Mouse (Mus musculus) hindbrain, embryonic 13.5 days (tissue): ENCODE results near the gene Heatr3. TPM values are rescaled to one million over a fixed set of nuclear protein-coding genes. Genes with fewer than 3 reads are reported as not detected.
A peak's percentile ranks its signal among the peaks of the same experiment; 100 is the strongest.

Experiments used
- ATAC-seq: fragments of 200-750 bp; cut with Nextera tagmentation; 2 replicates; pipeline ENCODE4 v1.8.0; 2017; ENCODE audit warnings: moderate TSS enrichment; ENCODE audit not compliant: low FRiP score
- H3K27ac ChIP-seq: fragments of 300-500 bp; sonication (generic); 2 replicates; pipeline ENCODE4 v1.5.1; 2015; ENCODE audit warnings: inconsistent platforms, mild to moderate bottlenecking, moderate library complexity
- H3K27me3 ChIP-seq: fragments of 300-500 bp; sonication (generic); 2 replicates; pipeline ENCODE4 v1.6.1; 2015; ENCODE audit warnings: mild to moderate bottlenecking, inconsistent platforms
- H3K36me3 ChIP-seq: fragments of 300-500 bp; sonication (generic); 2 replicates; pipeline ENCODE4 v1.6.1; 2015; ENCODE audit warnings: mild to moderate bottlenecking, inconsistent platforms
- H3K4me1 ChIP-seq: fragments of 300-500 bp; sonication (generic); replicated peaks from 2 replicates; pipeline ENCODE4 v1.6.1; 2015; ENCODE audit warnings: inconsistent platforms
- H3K4me2 ChIP-seq: fragments of 300-500 bp; sonication (generic); 2 replicates; pipeline ENCODE4 v1.6.1; 2015; ENCODE audit warnings: inconsistent platforms, mild to moderate bottlenecking, moderate library complexity
- H3K4me3 ChIP-seq: fragments of 300-500 bp; sonication (generic); 2 replicates; pipeline ENCODE4 v1.5.1; 2015; ENCODE audit warnings: mild to moderate bottlenecking, inconsistent platforms
- H3K9ac ChIP-seq: fragments of 300-500 bp; sonication (generic); 2 replicates; pipeline ENCODE4 v1.6.1; 2015; ENCODE audit warnings: mild to moderate bottlenecking, inconsistent platforms
- H3K9me3 ChIP-seq: fragments of 300-500 bp; sonication (generic); 2 replicates; pipeline ENCODE4 v1.6.1; 2016; ENCODE audit warnings: inconsistent platforms
- WGBS: fragments of 180-500 bp; shearing (Covaris S2); methylation state at CpG from one replicate; pipeline ENCODE4 v1.1.7; 2015; 5-methylcytosine and 5-hydroxymethylcytosine counted together
- polyA plus RNA-seq: library from polyadenylated mRNA; unstranded; fragments of >200 nt; fragmentation: Nextera tagmentation; extraction: Ambion mirVana; gene quantifications from 2 replicates; pipeline ENCODE4 v1.2.1, GENCODE M21; 2015

The Heatr3 gene
- 37.1 and 39.0 TPM in 2 replicates for polyA plus RNA-seq

DNA sequence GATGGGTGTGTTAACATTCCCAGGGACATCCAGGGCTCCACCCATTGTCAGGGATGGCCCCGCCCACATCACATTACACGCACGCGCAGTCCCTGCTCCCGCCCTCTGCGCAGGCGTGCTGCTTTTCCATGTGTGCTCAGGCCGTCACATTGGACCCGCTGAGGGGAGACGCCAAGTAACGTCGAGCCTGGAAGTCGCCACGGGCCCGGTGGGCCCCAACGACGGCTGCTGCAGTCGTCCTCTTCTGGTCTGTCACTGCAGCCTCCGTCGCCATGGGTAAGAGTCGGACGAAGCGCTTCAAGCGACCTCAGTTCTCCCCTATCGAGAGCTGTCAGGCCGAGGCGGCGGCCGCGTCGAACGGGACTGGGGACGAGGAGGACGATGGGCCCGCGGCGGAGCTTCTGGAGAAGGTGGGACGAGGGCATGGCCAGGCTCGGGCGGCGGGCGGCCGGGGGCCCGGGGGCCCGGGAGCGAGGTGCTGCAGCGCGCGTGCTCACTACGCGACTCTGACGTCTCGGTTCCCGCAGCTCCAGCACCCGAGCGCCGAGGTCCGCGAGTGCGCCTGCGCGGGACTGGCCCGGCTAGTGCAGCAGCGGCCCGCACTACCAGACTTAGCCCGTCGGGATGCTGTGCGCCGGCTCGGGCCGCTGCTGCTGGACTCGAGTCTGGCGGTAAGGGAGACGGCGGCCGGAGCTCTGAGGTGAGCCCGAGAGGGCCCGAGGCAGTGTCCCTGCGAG is at the start of gene Heatr3:
TSS of gene Heatr3 (plus strand) at position 108 of the 737 bp plus-strand sequence.
- peak within 1 kb of the TSS; percentile 97 for H3K27ac ChIP-seq
- peak; percentile 98 for ATAC-seq
- under 1% methylated on average over 74 of the region's 79 CpGs for WGBS
- peak within 1 kb of the TSS; percentile 90 for H3K4me3 ChIP-seq
- peak within 1 kb of the TSS; percentile 79 for H3K4me2 ChIP-seq
- peaks cover 23% of the 10 kb centered on the region for H3K4me1 ChIP-seq
- H3K9ac ChIP-seq = peak within 1 kb of the TSS; percentile 89
- no peaks in the 10 kb centered on the region for H3K9me3 ChIP-seq
- H3K36me3 ChIP-seq = peaks cover 59% of the 10 kb centered on the region
- H3K27me3 ChIP-seq = no peaks in the 10 kb centered on the region

DNA sequence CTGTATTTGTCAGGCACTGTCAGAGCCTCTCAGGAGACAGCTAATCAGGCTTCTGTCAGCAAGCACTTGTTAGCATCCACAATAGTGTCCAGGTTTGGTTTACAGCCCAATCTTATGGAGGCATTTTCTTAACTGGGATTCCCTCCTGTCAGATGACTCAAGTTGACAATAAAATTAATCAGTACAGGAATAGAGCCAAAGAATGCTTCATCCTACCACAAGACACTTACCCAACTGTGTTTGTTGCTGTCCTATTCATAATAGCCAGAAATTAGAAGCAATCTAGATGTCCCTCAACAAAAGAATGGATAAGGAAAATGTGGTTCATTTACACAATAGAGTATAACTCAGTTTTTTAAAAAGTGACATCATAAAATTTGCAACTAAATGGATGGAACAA is 49.6 kb upstream of the Heatr3 start:
- H3K27me3 ChIP-seq = no peaks in the 10 kb centered on the region
- no peak overlapping the region for H3K9ac ChIP-seq
- H3K4me3 ChIP-seq = no peak overlapping the region
- no peaks in the 10 kb centered on the region for H3K36me3 ChIP-seq
- H3K4me2 ChIP-seq = no peak overlapping the region
- no peaks in the 10 kb centered on the region for H3K9me3 ChIP-seq
- H3K4me1 ChIP-seq = no peaks in the 10 kb centered on the region
- no peak overlapping the region for H3K27ac ChIP-seq
- ATAC-seq = no peak

DNA sequence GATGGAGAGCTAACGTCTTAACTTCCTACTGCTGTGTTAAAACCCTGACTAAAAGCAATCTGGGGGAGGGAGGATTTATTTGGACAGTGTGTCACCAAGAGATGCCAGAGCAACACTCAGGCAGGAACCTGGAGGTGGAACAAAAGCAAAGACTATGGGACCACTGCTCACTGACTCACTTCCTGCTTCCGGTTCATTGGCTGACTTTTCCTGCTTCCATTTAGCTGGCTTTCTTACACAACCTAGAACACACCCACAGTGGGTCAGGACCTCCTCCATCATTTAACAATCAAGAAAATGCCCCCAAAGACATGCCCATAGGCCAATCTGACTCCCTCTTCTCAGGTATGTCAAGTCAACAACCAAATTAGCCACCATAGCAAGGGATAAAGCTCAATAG is 46.0 kb upstream of the Heatr3 start:
- Histone ChIP-seq H3K36me3 (no peaks in the 10 kb centered on the region), H3K9me3 (no peaks in the 10 kb centered on the region), H3K4me1 (no peaks in the 10 kb centered on the region), H3K4me2 (no peak overlapping the region), H3K27ac (no peak overlapping the region), H3K9ac (no peak overlapping the region), H3K27me3 (no peaks in the 10 kb centered on the region), H3K4me3 (no peak overlapping the region)
- 92% methylated on average over 2 of the region's 2 CpGs for WGBS
- ATAC-seq = no peak

DNA sequence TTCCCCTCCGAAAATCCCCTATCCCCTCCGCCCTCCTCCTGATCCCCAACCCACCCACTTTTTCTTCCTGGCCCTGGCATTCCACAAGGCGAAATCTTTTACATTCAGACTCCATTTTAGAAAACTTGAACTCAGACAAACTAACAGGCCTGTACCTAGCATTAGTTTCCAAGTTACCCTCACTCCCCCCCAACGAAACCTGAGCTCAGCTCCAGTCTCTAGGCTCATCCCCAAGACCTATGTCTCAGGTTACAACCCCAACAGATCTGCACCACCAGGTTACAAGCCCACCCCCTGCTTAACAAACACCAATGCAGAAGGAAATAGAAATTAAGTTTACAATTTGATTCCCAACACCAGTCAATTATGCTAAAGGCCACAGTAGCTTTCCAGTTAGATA is 44.3 kb upstream of the Heatr3 start:
- no peaks in the 10 kb centered on the region for H3K36me3 ChIP-seq
- no peaks in the 10 kb centered on the region for H3K27me3 ChIP-seq
- H3K9me3 ChIP-seq = no peaks in the 10 kb centered on the region
- no peak overlapping the region for H3K27ac ChIP-seq
- H3K4me3 ChIP-seq = no peak overlapping the region
- no peaks in the 10 kb centered on the region for H3K4me1 ChIP-seq
- no peak for ATAC-seq
- no peak overlapping the region for H3K9ac ChIP-seq
- H3K4me2 ChIP-seq = no peak overlapping the region
- 72% methylated on average over 4 of the region's 4 CpGs for WGBS

DNA sequence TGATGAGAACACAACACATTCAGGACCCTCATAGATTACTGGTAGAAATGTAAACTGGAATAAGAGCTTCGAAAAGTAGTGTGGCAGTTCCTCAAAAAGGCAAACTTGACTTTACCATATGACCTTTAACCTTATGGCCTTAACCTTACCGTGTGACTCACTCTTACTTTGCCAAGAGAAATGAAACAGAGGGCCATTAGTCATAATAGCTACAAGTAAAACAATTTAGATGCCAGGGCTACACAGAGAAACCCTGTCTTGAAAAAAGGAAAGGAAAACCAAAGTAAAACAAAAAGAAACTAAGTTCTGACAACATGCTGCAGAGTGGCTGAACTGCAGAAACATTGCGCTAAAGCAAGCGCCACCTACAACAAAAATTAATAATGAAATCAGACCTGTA is 38.8 kb upstream of the Heatr3 start:
- no peaks in the 10 kb centered on the region for H3K36me3 ChIP-seq
- no peaks in the 10 kb centered on the region for H3K4me1 ChIP-seq
- no peaks in the 10 kb centered on the region for H3K9me3 ChIP-seq
- ATAC-seq = no peak
- H3K27me3 ChIP-seq = no peaks in the 10 kb centered on the region
- H3K4me2 ChIP-seq = no peak overlapping the region
- H3K4me3 ChIP-seq = no peak overlapping the region
- H3K9ac ChIP-seq = no peak overlapping the region
- H3K27ac ChIP-seq = no peak overlapping the region
- 89% methylated on average over 4 of the region's 4 CpGs for WGBS

DNA sequence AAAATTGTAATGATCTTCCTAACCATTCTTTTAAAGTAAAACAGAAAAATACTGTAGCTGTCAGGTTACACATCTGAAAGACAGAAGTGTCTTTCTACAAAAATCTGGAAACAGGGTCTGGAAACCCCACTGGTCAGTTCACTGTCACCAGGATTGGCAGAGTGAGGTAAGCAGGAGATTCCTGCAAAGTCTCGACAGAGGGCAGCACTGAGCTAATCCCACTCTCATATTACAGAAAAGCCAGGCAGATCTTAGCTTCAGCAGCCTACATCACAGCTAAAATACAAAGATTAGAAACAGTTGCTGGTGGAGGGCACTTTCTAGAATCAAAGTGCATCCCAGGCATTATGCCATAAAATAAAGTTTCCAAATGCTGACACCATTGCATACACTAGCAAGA is 38.1 kb upstream of the Heatr3 start:
- ATAC-seq = no peak
- WGBS = 0% methylated on average over 1 of the region's 1 CpGs
- H3K9me3 ChIP-seq = no peaks in the 10 kb centered on the region
- no peaks in the 10 kb centered on the region for H3K27me3 ChIP-seq
- no peak overlapping the region for H3K27ac ChIP-seq
- H3K9ac ChIP-seq = no peak overlapping the region
- H3K4me2 ChIP-seq = no peak overlapping the region
- no peaks in the 10 kb centered on the region for H3K4me1 ChIP-seq
- H3K4me3 ChIP-seq = no peak overlapping the region
- no peaks in the 10 kb centered on the region for H3K36me3 ChIP-seq

DNA sequence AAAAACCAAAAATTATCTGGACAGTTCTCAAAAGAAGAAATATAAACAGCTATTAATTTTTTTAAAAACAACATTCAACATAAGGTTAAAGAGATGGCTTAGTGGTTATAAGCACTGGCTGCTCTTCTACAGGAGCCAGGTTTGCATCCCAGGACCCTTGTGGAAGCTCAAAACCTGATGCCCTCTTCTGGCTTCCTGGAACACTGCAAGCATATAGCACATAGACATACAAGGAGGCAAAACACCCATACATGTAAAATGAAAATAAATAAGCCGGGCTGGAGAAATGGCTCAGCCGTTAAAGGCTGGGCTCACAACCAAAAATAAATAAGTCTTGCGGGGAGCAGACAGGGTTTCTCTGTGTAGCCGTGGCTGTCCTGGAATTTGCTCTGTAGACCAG is 28.4 kb upstream of the Heatr3 start:
- Histone ChIP-seq H3K4me2 (no peak overlapping the region), H3K36me3 (no peaks in the 10 kb centered on the region), H3K9ac (no peak overlapping the region), H3K4me3 (no peak overlapping the region), H3K27me3 (no peaks in the 10 kb centered on the region), H3K27ac (no peak overlapping the region), H3K9me3 (no peaks in the 10 kb centered on the region), H3K4me1 (no peaks in the 10 kb centered on the region)
- no peak for ATAC-seq
- 94% methylated on average over 4 of the region's 4 CpGs for WGBS

DNA sequence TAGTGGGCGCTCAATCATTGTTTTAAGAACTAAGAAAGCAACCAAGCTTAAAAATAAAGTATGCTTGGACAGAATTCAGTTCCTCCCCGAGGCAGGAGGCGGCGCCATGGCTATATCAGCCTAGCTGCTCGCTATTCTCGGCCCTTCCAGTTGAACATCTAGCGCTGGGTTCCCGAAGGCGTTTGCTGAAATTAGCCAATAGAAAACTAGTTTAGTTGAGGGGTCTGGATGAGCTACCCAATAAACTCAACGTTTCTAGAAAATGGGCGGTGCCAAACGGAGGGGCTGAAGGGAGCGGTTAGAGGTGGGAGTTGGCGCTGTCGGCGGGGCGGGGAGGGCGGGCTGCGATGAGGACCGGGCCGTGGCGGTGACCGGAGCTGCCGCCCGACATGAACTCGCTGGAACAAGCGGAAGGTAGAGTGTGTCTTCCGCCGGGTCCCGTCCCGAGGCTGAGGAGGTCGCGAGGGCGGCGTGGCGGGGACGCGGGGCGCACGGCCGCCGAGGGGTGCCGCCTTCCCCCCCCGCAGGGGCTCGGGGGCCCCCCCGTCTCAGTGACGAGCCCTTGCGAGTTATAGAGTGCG is 19.1 kb upstream of the Heatr3 start, which contains the start of gene Cnep1r1:
TSS of gene Cnep1r1 (plus strand) at position 314 of the 581 bp plus-strand sequence.
- Histone ChIP-seq H3K4me1 (peaks cover 12% of the 10 kb centered on the region), H3K4me2 (peak within 1 kb of the TSS; percentile 77), H3K9ac (peak within 1 kb of the TSS; percentile 93), H3K27me3 (no peaks in the 10 kb centered on the region), H3K9me3 (no peaks in the 10 kb centered on the region), H3K36me3 (peaks cover 25% of the 10 kb centered on the region), H3K4me3 (peak within 1 kb of the TSS; percentile 92), H3K27ac (peak within 1 kb of the TSS; percentile 78)
- ATAC-seq = peak; percentile 100
- WGBS = 1% methylated on average over 48 of the region's 49 CpGs

DNA sequence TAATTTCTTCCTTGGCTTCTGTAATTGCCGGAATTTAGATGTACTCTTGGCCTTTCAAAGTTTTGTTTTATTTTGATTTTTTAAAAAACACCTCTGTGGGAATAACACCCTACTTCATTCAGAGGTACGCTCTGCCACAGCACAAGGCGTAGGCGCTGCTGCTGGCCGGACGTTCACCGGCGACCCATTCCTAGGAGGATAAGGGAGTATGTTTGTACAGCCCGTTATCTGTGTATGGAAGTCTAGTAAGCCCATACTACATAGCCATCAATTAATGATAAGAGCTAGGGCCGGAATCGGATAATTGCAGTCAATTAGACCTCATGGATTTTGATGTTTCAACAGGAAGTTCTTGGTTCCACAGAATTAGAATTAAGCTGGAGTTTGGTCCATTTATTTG is 18.6 kb upstream of the Heatr3 start:
- Histone ChIP-seq H3K4me2 (peak overlapping the region; percentile 77), H3K9ac (peak overlapping the region; percentile 93), H3K27me3 (no peaks in the 10 kb centered on the region), H3K4me3 (peak overlapping the region; percentile 92), H3K27ac (peak overlapping the region; percentile 78), H3K4me1 (peaks cover 12% of the 10 kb centered on the region), H3K36me3 (peaks cover 26% of the 10 kb centered on the region), H3K9me3 (no peaks in the 10 kb centered on the region)
- 2% methylated on average over 11 of the region's 11 CpGs for WGBS
- 0 out of 2 replicates have a peak, but pooled peaks have one; percentile 49 for ATAC-seq

DNA sequence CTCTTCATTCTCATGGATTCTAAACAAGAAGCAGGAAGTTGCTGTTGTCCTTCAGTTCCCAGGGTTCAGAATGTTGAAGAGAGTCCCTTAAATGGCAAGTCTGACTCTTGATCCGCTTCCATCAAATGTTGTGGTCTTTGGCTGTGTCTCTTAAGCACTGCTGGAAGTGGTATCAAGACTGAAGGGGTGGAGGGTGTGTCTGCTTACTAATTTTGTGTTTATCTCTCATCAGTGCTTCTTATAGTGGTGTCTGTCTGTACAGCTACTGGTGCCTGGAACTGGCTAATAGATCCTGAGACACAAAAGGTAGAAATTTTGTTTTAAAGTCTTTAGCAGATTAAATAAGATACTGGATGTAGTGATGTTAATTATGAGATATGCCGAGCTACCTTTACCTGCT is 12.8 kb upstream of the Heatr3 start:
- Histone ChIP-seq H3K36me3 (peaks cover 70% of the 10 kb centered on the region), H3K27ac (no peak overlapping the region), H3K27me3 (no peaks in the 10 kb centered on the region), H3K4me3 (no peak overlapping the region), H3K4me1 (peaks cover 4% of the 10 kb centered on the region), H3K9ac (no peak overlapping the region), H3K9me3 (no peaks in the 10 kb centered on the region), H3K4me2 (no peak overlapping the region)
- no peak for ATAC-seq
- WGBS = 95% methylated on average over 2 of the region's 2 CpGs

DNA sequence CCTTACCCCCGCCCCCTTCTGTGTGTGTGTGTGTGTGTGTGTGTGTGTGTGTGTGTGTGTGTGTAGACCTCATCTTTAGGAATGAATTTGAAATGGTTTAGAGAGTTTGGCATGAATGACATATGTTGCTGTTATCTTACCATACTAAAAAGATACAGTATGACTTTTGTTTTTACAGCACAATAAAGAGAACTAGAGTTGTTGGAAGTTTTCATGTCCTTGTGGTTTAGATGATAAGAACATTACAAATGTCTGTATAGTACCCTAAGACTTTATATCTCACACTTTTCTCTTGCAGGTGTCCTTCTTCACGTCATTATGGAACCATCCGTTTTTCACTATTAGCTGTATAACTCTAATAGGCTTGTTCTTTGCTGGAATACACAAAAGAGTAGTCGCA is 8.3 kb upstream of the Heatr3 start:
- H3K4me1 ChIP-seq = no peaks in the 10 kb centered on the region
- no peak overlapping the region for H3K4me3 ChIP-seq
- peaks cover 76% of the 10 kb centered on the region for H3K36me3 ChIP-seq
- no peak overlapping the region for H3K9ac ChIP-seq
- H3K27ac ChIP-seq = no peak overlapping the region
- ATAC-seq = no peak
- no peak overlapping the region for H3K4me2 ChIP-seq
- no peaks in the 10 kb centered on the region for H3K9me3 ChIP-seq
- 90% methylated on average over 4 of the region's 4 CpGs for WGBS
- no peaks in the 10 kb centered on the region for H3K27me3 ChIP-seq

DNA sequence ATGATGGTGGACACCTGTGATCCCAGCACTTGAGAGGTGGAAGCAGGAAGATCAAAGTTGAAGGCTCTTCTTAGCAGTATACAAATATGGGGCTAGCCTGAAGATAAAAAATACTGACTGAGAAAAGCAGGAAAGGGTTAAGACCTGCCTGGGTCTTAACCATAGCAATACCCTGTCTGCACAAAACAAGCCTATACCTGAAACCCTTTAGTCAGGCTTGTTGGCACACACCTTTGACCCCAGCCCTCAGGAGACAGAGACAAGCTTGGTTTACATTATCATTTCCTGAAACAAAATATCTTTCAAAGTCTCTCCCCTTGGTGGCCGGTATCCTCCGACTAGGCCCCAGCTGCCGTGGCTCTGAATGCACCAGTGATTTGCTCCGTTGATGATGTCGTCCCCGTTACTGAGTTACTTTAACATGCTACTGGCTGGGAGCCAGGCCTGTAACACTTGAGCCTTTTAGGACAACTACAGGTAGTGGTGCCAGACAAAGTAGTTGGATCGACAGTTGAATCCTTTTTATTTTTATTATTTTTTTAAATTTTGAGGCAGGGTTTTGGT is 6.8 kb upstream of the Heatr3 start:
- no peak for ATAC-seq
- Histone ChIP-seq H3K4me3 (no peak overlapping the region), H3K4me2 (no peak overlapping the region), H3K27me3 (no peaks in the 10 kb centered on the region), H3K27ac (no peak overlapping the region), H3K4me1 (no peaks in the 10 kb centered on the region), H3K9ac (no peak overlapping the region), H3K9me3 (no peaks in the 10 kb centered on the region), H3K36me3 (peaks cover 74% of the 10 kb centered on the region)
- 74% methylated on average over 7 of the region's 7 CpGs for WGBS

DNA sequence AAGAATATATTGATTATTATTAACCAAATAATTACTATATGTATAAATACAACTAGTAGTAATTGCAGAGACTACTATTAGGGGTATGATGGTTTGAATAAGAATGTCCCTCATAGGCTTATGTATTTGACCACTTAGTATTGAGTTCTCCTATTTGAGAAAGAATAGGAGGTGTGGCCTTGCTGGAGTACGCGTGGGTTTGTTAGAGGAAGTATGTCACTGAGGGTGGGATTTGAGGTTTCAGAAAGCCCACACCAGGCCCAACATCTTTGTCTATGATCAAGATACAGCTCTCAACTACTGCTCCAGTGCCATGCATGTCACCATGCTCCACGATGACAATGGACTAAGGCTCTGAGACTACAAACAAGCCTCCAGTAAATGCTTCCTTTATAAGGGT is 1.6 kb downstream of the Heatr3 start:
- Histone ChIP-seq H3K4me1 (peaks cover 23% of the 10 kb centered on the region), H3K9ac (no peak overlapping the region), H3K27ac (no peak overlapping the region), H3K36me3 (peaks cover 54% of the 10 kb centered on the region), H3K4me2 (peak overlapping the region; percentile 2; the same call in 1 of the 2 replicates), H3K9me3 (no peaks in the 10 kb centered on the region), H3K4me3 (no peak overlapping the region), H3K27me3 (no peaks in the 10 kb centered on the region)
- WGBS = 90% methylated on average over 3 of the region's 3 CpGs
- ATAC-seq = no peak
